Mouse (Mus musculus) cerebellum, postnatal 36 days (tissue): ENCODE results near the gene Kcnj5.

ENCODE experiments used
- DNase-seq, 2 experiments: peaks; one replicate each; pipeline ENCODE4 v3.0.0; 2021 to 2022; ENCODE audit warnings: mixed read lengths in 2 of 2

The Kcnj5 gene

GRCm38 (mm10) chr9:32344051-32344450, at the start of gene Kcnj5:
TSS of gene Kcnj5 (minus strand) at chr9:32344350.
- DNase-seq, result peak in 1 of 2 experiments; percentile 18

GRCm38 (mm10) chr9:32392716-32393115, 48.6 kb upstream of the Kcnj5 start:
- DNase-seq, result no peak

GRCm38 (mm10) chr9:32391701-32392100, 47.6 kb upstream of the Kcnj5 start:
- no peak for DNase-seq

- DNase-seq, result no peak
These were observed 46.9 kb upstream of the Kcnj5 start for GRCm38 (mm10) chr9:32391092-32391491.

- no peak for DNase-seq
These were observed 44.0 kb upstream of the Kcnj5 start for GRCm38 (mm10) chr9:32388120-32388519.

- DNase-seq, result no peak
These were observed 40.8 kb upstream of the Kcnj5 start for GRCm38 (mm10) chr9:32384906-32385305.

GRCm38 (mm10) chr9:32376863-32377590, 32.9 kb upstream of the Kcnj5 start:
- DNase-seq, result no peak

GRCm38 (mm10) chr9:32376031-32376430, 31.9 kb upstream of the Kcnj5 start:
- DNase-seq, result no peak

GRCm38 (mm10) chr9:32373656-32374055, 29.5 kb upstream of the Kcnj5 start:
- no peak for DNase-seq

- DNase-seq, result no peak
These were observed 28.1 kb upstream of the Kcnj5 start, which contains the start of gene Kcnj1 for GRCm38 (mm10) chr9:32372202-32372601. TSS of gene Kcnj1 (plus strand) at chr9:32372493.

GRCm38 (mm10) chr9:32369388-32369787, 25.2 kb upstream of the Kcnj5 start:
- no peak for DNase-seq

GRCm38 (mm10) chr9:32368812-32369211, 24.7 kb upstream of the Kcnj5 start:
- no peak for DNase-seq

- no peak for DNase-seq
These were observed 16.6 kb upstream of the Kcnj5 start for GRCm38 (mm10) chr9:32360770-32361169.

GRCm38 (mm10) chr9:32350332-32350731, 6.2 kb upstream of the Kcnj5 start:
- peak; percentile 74 to 82 for DNase-seq

GRCm38 (mm10) chr9:32349344-32349743, 5.2 kb upstream of the Kcnj5 start:
- DNase-seq, result no peak

GRCm38 (mm10) chr9:32348096-32348495, 3.9 kb upstream of the Kcnj5 start:
- DNase-seq, result no peak

- no peak for DNase-seq
These were observed 339 bp upstream of the Kcnj5 start for GRCm38 (mm10) chr9:32344489-32344888.

GRCm38 (mm10) chr9:32342929-32343328, 1.2 kb downstream of the Kcnj5 start:
- DNase-seq, result no peak

- peak; percentile 22 to 23 for DNase-seq
These were observed 3.3 kb downstream of the Kcnj5 start for GRCm38 (mm10) chr9:32340831-32341230.

- DNase-seq, result no peak
These were observed 8.6 kb downstream of the Kcnj5 start for GRCm38 (mm10) chr9:32335389-32336150.

GRCm38 (mm10) chr9:32331162-32331561, 13.0 kb downstream of the Kcnj5 start:
- no peak for DNase-seq

- DNase-seq, result no peak
These were observed 15.4 kb downstream of the Kcnj5 start for GRCm38 (mm10) chr9:32328777-32329176.

GRCm38 (mm10) chr9:32323610-32324009, 20.5 kb downstream of the Kcnj5 start:
- no peak for DNase-seq

GRCm38 (mm10) chr9:32320167-32320566, 24.0 kb downstream of the Kcnj5 start:
- DNase-seq, result peak; percentile 23 to 52
